ENCODE assay signal across 22 mouse cellular contexts in the genomic region with DNA sequence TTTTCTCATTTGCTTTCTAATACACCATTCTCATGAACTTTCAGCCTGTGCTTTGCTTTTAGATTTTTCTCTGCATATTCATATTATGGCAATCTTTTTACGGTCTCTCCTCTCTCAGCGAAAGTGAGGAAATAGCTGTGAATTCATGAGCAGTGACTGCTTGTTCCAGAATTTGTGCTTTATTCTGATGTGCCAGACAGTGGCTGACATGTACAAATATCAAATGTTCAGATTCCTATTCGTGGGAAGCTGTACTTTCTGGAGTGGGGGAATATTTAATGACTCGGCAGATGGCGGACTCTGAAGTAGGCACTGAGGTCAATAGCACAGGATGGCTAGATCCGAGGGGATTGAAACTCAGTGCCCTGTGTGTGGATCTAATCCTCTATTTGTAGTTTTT.
DNase-seq lines count a peak whose midpoint lies in the region; ATAC-seq and TF ChIP-seq lines count a peak whose summit lies in the region.
"Had no signal": no experiment of that assay in that cellular context is flagged by ENCODE, and none has a peak within 500 bp of the region (broad histone marks: within the 10 kb centered on the region; RNA-seq: fewer than 3 reads in every experiment).

No protein-coding gene starts in this region.

- H3K27me3 ChIP-seq in midbrain, embryonic 15.5 days (replicated peaks) = no peaks in the 10 kb centered on the region
- no peaks in the 10 kb centered on the region for H3K27me3 ChIP-seq in midbrain, embryonic 11.5 days (ENCODE audit: control insufficient read depth, insufficient read depth, low read length)
- no peaks in the 10 kb centered on the region for H3K27me3 ChIP-seq in forebrain, postnatal 0 days (ENCODE audit: insufficient read depth, low read length)
- H3K27me3 ChIP-seq: embryonic facial prominence, embryonic 15.5 days; hindbrain, embryonic 12.5 days had no signal

- 0 out of 2 replicates have a peak overlapping the region, but pooled peaks have one; percentile 20 for H3K27ac ChIP-seq in midbrain, embryonic 15.5 days
- H3K27ac ChIP-seq in midbrain, embryonic 11.5 days (ENCODE audit: low read depth, low read length) = no peak overlapping the region
- H3K27ac ChIP-seq in embryonic fibroblast, embryonic 13.5 days (ENCODE audit: insufficient read depth, low read length) = peak overlapping the region; percentile 56
- peak overlapping the region; percentile 72 for H3K27ac ChIP-seq in forebrain, postnatal 0 days (ENCODE audit: low read depth, low read length)
- H3K27ac ChIP-seq: embryonic facial prominence, embryonic 15.5 days; heart, embryonic 10.5 days; hindbrain, embryonic 12.5 days; hindbrain, postnatal 0 days had no signal

- no peaks in the 10 kb centered on the region for H3K36me3 ChIP-seq in midbrain, embryonic 15.5 days (replicated peaks)
- no peaks in the 10 kb centered on the region for H3K36me3 ChIP-seq in midbrain, embryonic 11.5 days (ENCODE audit: control insufficient read depth, insufficient read depth, low read length)
- H3K36me3 ChIP-seq in forebrain, postnatal 0 days (ENCODE audit: insufficient read depth) = no peaks in the 10 kb centered on the region
- H3K36me3 ChIP-seq: embryonic facial prominence, embryonic 15.5 days; heart, embryonic 10.5 days; hindbrain, embryonic 12.5 days had no signal

- H3K4me3 ChIP-seq in midbrain, embryonic 15.5 days = no peak overlapping the region
- no peak overlapping the region for H3K4me3 ChIP-seq in midbrain, embryonic 11.5 days (ENCODE audit: low read depth, low read length)
- H3K4me3 ChIP-seq in embryonic fibroblast, embryonic 13.5 days (ENCODE audit: insufficient read depth, low read length) = no peak overlapping the region
- H3K4me3 ChIP-seq in forebrain, postnatal 0 days (ENCODE audit: low read depth, low read length) = no peak overlapping the region
- H3K4me3 ChIP-seq: embryonic facial prominence, embryonic 15.5 days; heart, embryonic 10.5 days; hindbrain, embryonic 12.5 days had no signal

- no peaks in the 10 kb centered on the region for H3K9me3 ChIP-seq in midbrain, embryonic 15.5 days
- no peaks in the 10 kb centered on the region for H3K9me3 ChIP-seq in midbrain, embryonic 11.5 days (ENCODE audit: control insufficient read depth, low read length)
- no peaks in the 10 kb centered on the region for H3K9me3 ChIP-seq in forebrain, postnatal 0 days (ENCODE audit: low read length)
- H3K9me3 ChIP-seq: embryonic facial prominence, embryonic 15.5 days; heart, embryonic 10.5 days; hindbrain, embryonic 12.5 days had no signal

- H3K9ac ChIP-seq in midbrain, embryonic 15.5 days = no peak overlapping the region
- H3K9ac ChIP-seq in midbrain, embryonic 11.5 days (ENCODE audit: low read length) = no peak overlapping the region
- no peak overlapping the region for H3K9ac ChIP-seq in forebrain, postnatal 0 days
- H3K9ac ChIP-seq: embryonic facial prominence, embryonic 15.5 days; hindbrain, embryonic 12.5 days had no signal

- WGBS in midbrain, embryonic 15.5 days = 52% methylated on average over 6 of the region's 6 CpGs
- WGBS in midbrain, embryonic 11.5 days = 72% methylated on average over 6 of the region's 6 CpGs
- 32% methylated on average over 6 of the region's 6 CpGs for WGBS in forebrain, postnatal 0 days

- no peak overlapping the region for H3K4me2 ChIP-seq in midbrain, embryonic 15.5 days
- H3K4me2 ChIP-seq in midbrain, embryonic 11.5 days = no peak overlapping the region
- no peak overlapping the region for H3K4me2 ChIP-seq in forebrain, postnatal 0 days (ENCODE audit: low read depth)
- H3K4me2 ChIP-seq: embryonic facial prominence, embryonic 15.5 days; hindbrain, embryonic 12.5 days had no signal

- H3K4me1 ChIP-seq in midbrain, embryonic 15.5 days = peaks cover 22% of the 10 kb centered on the region
- peaks cover 6% of the 10 kb centered on the region for H3K4me1 ChIP-seq in midbrain, embryonic 11.5 days (ENCODE audit: control insufficient read depth, insufficient read depth, low read length)
- H3K4me1 ChIP-seq in embryonic fibroblast, embryonic 13.5 days (ENCODE audit: control insufficient read depth, insufficient read depth, low read length) = peaks cover 9% of the 10 kb centered on the region
- H3K4me1 ChIP-seq in forebrain, postnatal 0 days (ENCODE audit: insufficient read depth) = peaks cover 28% of the 10 kb centered on the region
- H3K4me1 ChIP-seq: heart, embryonic 10.5 days had no signal

- DNase-seq in frontal cortex, postnatal 25 days (ENCODE audit: low spot score in 2 of 2) = no peak
- no peak for DNase-seq in midbrain, embryonic 11.5 days (ENCODE audit: low spot score, missing footprints)
- DNase-seq in forebrain, postnatal 0 days = peak; percentile 49
- no peak for DNase-seq in ovary, adult 18-20 months (ENCODE audit: low spot score)
- DNase-seq: adrenal gland, adult 2 months; adrenal gland, postnatal 25 days; cerebellum, adult 11 months; cerebellum, adult 8-10 months; cerebellum, postnatal 14 days; embryo, embryonic 11 days; gastrocnemius, postnatal 10 days; heart, adult 18-20 months; heart, postnatal 10 days; heart, postnatal 4 days; kidney, adult 11 months had no signal

- no peak for TF ChIP-seq POLR2A in embryonic fibroblast, embryonic 13.5 days (IDR thresholded peaks at IDR 0.05; ENCODE audit: low read depth, low read length)

- TF ChIP-seq CTCF in embryonic fibroblast, embryonic 13.5 days (IDR thresholded peaks at IDR 0.05; ENCODE audit: borderline replicate concordance, insufficient read depth, low read length) = no peak
- no peak for TF ChIP-seq CTCF in forebrain, postnatal 0 days (IDR thresholded peaks at IDR 0.05; ENCODE audit: low read depth)

- peak; percentile 35 for ATAC-seq in frontal cortex, adult (ENCODE audit: low TSS enrichment)
- no peak for ATAC-seq in midbrain, embryonic 15.5 days (replicated peaks)
- ATAC-seq in midbrain, embryonic 11.5 days (ENCODE audit: low FRiP score) = no peak
- peak; percentile 69 for ATAC-seq in forebrain, postnatal 0 days
- ATAC-seq: hindbrain, postnatal 0 days had no signal

Comparison
In these comparisons a context has a peak if more than half of its experiments do, and no peak if none do; other contexts are left out.
1. ATAC-seq: peak in frontal cortex, adult (single experiment) and forebrain, postnatal 0 days (single experiment); none in midbrain, embryonic 15.5 days (single experiment) and midbrain, embryonic 11.5 days (single experiment).